Mouse (Mus musculus): ENCODE results near the gene Tmem116. TPM values are rescaled to one million over a fixed set of nuclear protein-coding genes. Genes with fewer than 3 reads are reported as not detected.

Tmem116 gene
- 3.1 and 5.0 TPM in 2 replicates for polyA plus RNA-seq (2015; fragmentation: Nextera tagmentation; extraction: Ambion mirVana)

- peaks cover 26% of the 10 kb centered on the region for H3K4me1 ChIP-seq
- no peaks in the 10 kb centered on the region for H3K27me3 ChIP-seq (replicated peaks)
- H3K36me3 ChIP-seq, result peaks cover 20% of the 10 kb centered on the region
- H3K4me3 ChIP-seq (replicated peaks), result peak within 1 kb of the TSS; percentile 97
- no peak for ATAC-seq (ENCODE audit: insufficient read depth, low FRiP score, low read depth)
- peak within 1 kb of the TSS; percentile 96 for H3K27ac ChIP-seq
- H3K4me2 ChIP-seq, result peak within 1 kb of the TSS; percentile 90
- peak within 1 kb of the TSS; percentile 96 for H3K9ac ChIP-seq
- no peaks in the 10 kb centered on the region for H3K9me3 ChIP-seq
- WGBS, result under 1% methylated on average over 17 of the region's 17 CpGs
These were observed at the start of gene Tmem116 for GRCm38 (mm10) chr5:121451644-121452025. Gene Tmem116 (plus strand): TSS chr5:121451893.

GRCm38 (mm10) chr5:121407856-121408255, 43.8 kb upstream of the Tmem116 start:
- H3K27ac ChIP-seq, result no peak overlapping the region
- no peak overlapping the region for H3K9ac ChIP-seq
- H3K4me2 ChIP-seq, result no peak overlapping the region
- H3K9me3 ChIP-seq, result no peaks in the 10 kb centered on the region
- ATAC-seq (ENCODE audit: insufficient read depth, low FRiP score, low read depth), result no peak
- WGBS, result 89% methylated on average over 8 of the region's 8 CpGs
- peaks cover 15% of the 10 kb centered on the region; the same call in 1 of the 2 replicates for H3K36me3 ChIP-seq
- H3K27me3 ChIP-seq (replicated peaks), result no peaks in the 10 kb centered on the region
- no peak overlapping the region for H3K4me3 ChIP-seq (replicated peaks)
- H3K4me1 ChIP-seq, result no peaks in the 10 kb centered on the region

GRCm38 (mm10) chr5:121410975-121411374, 40.7 kb upstream of the Tmem116 start:
- no peak overlapping the region for H3K9ac ChIP-seq
- H3K36me3 ChIP-seq, result peaks cover 34% of the 10 kb centered on the region
- no peaks in the 10 kb centered on the region for H3K27me3 ChIP-seq (replicated peaks)
- 88% methylated on average over 4 of the region's 4 CpGs for WGBS
- H3K9me3 ChIP-seq, result no peaks in the 10 kb centered on the region
- no peak overlapping the region for H3K27ac ChIP-seq
- H3K4me3 ChIP-seq (replicated peaks), result no peak overlapping the region
- H3K4me1 ChIP-seq, result no peaks in the 10 kb centered on the region
- no peak overlapping the region for H3K4me2 ChIP-seq
- no peak for ATAC-seq (ENCODE audit: insufficient read depth, low FRiP score, low read depth)

- Histone ChIP-seq H3K27ac (no peak overlapping the region), H3K27me3 (replicated peaks) (no peaks in the 10 kb centered on the region), H3K4me1 (no peaks in the 10 kb centered on the region), H3K9ac (no peak overlapping the region), H3K4me2 (no peak overlapping the region), H3K9me3 (no peaks in the 10 kb centered on the region), H3K36me3 (peaks cover 72% of the 10 kb centered on the region), H3K4me3 (replicated peaks) (no peak overlapping the region)
- 89% methylated on average over 9 of the region's 9 CpGs for WGBS
- no peak for ATAC-seq (ENCODE audit: insufficient read depth, low FRiP score, low read depth)
These were observed 31.0 kb upstream of the Tmem116 start for GRCm38 (mm10) chr5:121420721-121421120.

GRCm38 (mm10) chr5:121422787-121423186, 28.9 kb upstream of the Tmem116 start:
- WGBS, result 89% methylated on average over 6 of the region's 6 CpGs
- no peak overlapping the region for H3K9ac ChIP-seq
- H3K4me2 ChIP-seq, result no peak overlapping the region
- H3K27me3 ChIP-seq (replicated peaks), result no peaks in the 10 kb centered on the region
- no peak for ATAC-seq (ENCODE audit: insufficient read depth, low FRiP score, low read depth)
- H3K9me3 ChIP-seq, result no peaks in the 10 kb centered on the region
- H3K27ac ChIP-seq, result no peak overlapping the region
- no peak overlapping the region for H3K4me3 ChIP-seq (replicated peaks)
- no peaks in the 10 kb centered on the region for H3K4me1 ChIP-seq
- peaks cover 76% of the 10 kb centered on the region for H3K36me3 ChIP-seq

GRCm38 (mm10) chr5:121423297-121423696, 28.4 kb upstream of the Tmem116 start:
- 86% methylated on average over 10 of the region's 10 CpGs for WGBS
- H3K4me3 ChIP-seq (replicated peaks), result no peak overlapping the region
- no peaks in the 10 kb centered on the region for H3K9me3 ChIP-seq
- H3K4me2 ChIP-seq, result no peak overlapping the region
- H3K4me1 ChIP-seq, result no peaks in the 10 kb centered on the region
- H3K27ac ChIP-seq, result no peak overlapping the region
- ATAC-seq (ENCODE audit: insufficient read depth, low FRiP score, low read depth), result no peak
- no peaks in the 10 kb centered on the region for H3K27me3 ChIP-seq (replicated peaks)
- peaks cover 81% of the 10 kb centered on the region for H3K36me3 ChIP-seq
- H3K9ac ChIP-seq, result no peak overlapping the region

GRCm38 (mm10) chr5:121428954-121429353, 22.7 kb upstream of the Tmem116 start:
- Histone ChIP-seq H3K27ac (no peak overlapping the region), H3K36me3 (peaks cover 91% of the 10 kb centered on the region), H3K9me3 (no peaks in the 10 kb centered on the region), H3K4me2 (no peak overlapping the region), H3K4me1 (no peaks in the 10 kb centered on the region), H3K9ac (no peak overlapping the region), H3K4me3 (replicated peaks) (no peak overlapping the region), H3K27me3 (replicated peaks) (no peaks in the 10 kb centered on the region)
- WGBS, result 91% methylated on average over 3 of the region's 3 CpGs
- ATAC-seq (ENCODE audit: insufficient read depth, low FRiP score, low read depth), result no peak

- Histone ChIP-seq H3K4me1 (no peaks in the 10 kb centered on the region), H3K36me3 (peaks cover 67% of the 10 kb centered on the region), H3K4me2 (no peak overlapping the region), H3K27ac (no peak overlapping the region), H3K9me3 (no peaks in the 10 kb centered on the region), H3K9ac (no peak overlapping the region), H3K4me3 (replicated peaks) (no peak overlapping the region), H3K27me3 (replicated peaks) (no peaks in the 10 kb centered on the region)
- 85% methylated on average over 5 of the region's 5 CpGs for WGBS
- ATAC-seq (ENCODE audit: insufficient read depth, low FRiP score, low read depth), result no peak
These were observed 13.6 kb upstream of the Tmem116 start for GRCm38 (mm10) chr5:121438131-121438530.

GRCm38 (mm10) chr5:121438756-121439155, 12.9 kb upstream of the Tmem116 start:
- H3K27me3 ChIP-seq (replicated peaks), result no peaks in the 10 kb centered on the region
- no peak overlapping the region for H3K9ac ChIP-seq
- no peak for ATAC-seq (ENCODE audit: insufficient read depth, low FRiP score, low read depth)
- 88% methylated on average over 11 of the region's 11 CpGs for WGBS
- H3K27ac ChIP-seq, result no peak overlapping the region
- H3K4me2 ChIP-seq, result no peak overlapping the region
- H3K36me3 ChIP-seq, result peaks cover 65% of the 10 kb centered on the region
- no peaks in the 10 kb centered on the region for H3K4me1 ChIP-seq
- no peak overlapping the region for H3K4me3 ChIP-seq (replicated peaks)
- H3K9me3 ChIP-seq, result no peaks in the 10 kb centered on the region

GRCm38 (mm10) chr5:121443548-121443947, 8.1 kb upstream of the Tmem116 start:
- Histone ChIP-seq H3K9ac (no peak overlapping the region), H3K4me3 (replicated peaks) (no peak overlapping the region), H3K27me3 (replicated peaks) (no peaks in the 10 kb centered on the region), H3K4me1 (no peaks in the 10 kb centered on the region), H3K27ac (no peak overlapping the region), H3K36me3 (peaks cover 71% of the 10 kb centered on the region), H3K4me2 (no peak overlapping the region), H3K9me3 (no peaks in the 10 kb centered on the region)
- 92% methylated on average over 3 of the region's 3 CpGs for WGBS
- no peak for ATAC-seq (ENCODE audit: insufficient read depth, low FRiP score, low read depth)

GRCm38 (mm10) chr5:121444870-121445269, 6.8 kb upstream of the Tmem116 start:
- H3K4me1 ChIP-seq, result no peaks in the 10 kb centered on the region
- H3K36me3 ChIP-seq, result peaks cover 65% of the 10 kb centered on the region
- H3K4me2 ChIP-seq, result no peak overlapping the region
- no peaks in the 10 kb centered on the region for H3K27me3 ChIP-seq (replicated peaks)
- ATAC-seq (ENCODE audit: insufficient read depth, low FRiP score, low read depth), result no peak
- no peak overlapping the region for H3K4me3 ChIP-seq (replicated peaks)
- H3K9me3 ChIP-seq, result no peaks in the 10 kb centered on the region
- no peak overlapping the region for H3K9ac ChIP-seq
- WGBS, result 89% methylated on average over 5 of the region's 5 CpGs
- H3K27ac ChIP-seq, result no peak overlapping the region

GRCm38 (mm10) chr5:121448450-121448849, 3.2 kb upstream of the Tmem116 start:
- H3K9me3 ChIP-seq, result no peaks in the 10 kb centered on the region
- no peak overlapping the region for H3K9ac ChIP-seq
- peaks cover 11% of the 10 kb centered on the region for H3K4me1 ChIP-seq
- H3K27me3 ChIP-seq (replicated peaks), result no peaks in the 10 kb centered on the region
- no peak overlapping the region for H3K4me3 ChIP-seq (replicated peaks)
- no peak for ATAC-seq (ENCODE audit: insufficient read depth, low FRiP score, low read depth)
- no peak overlapping the region for H3K4me2 ChIP-seq
- WGBS, result 92% methylated on average over 3 of the region's 3 CpGs
- H3K36me3 ChIP-seq, result peaks cover 50% of the 10 kb centered on the region
- H3K27ac ChIP-seq, result no peak overlapping the region

- Histone ChIP-seq H3K9me3 (no peaks in the 10 kb centered on the region), H3K36me3 (peaks cover 35% of the 10 kb centered on the region), H3K27ac (no peak overlapping the region), H3K4me3 (replicated peaks) (no peak overlapping the region), H3K27me3 (replicated peaks) (no peaks in the 10 kb centered on the region), H3K4me1 (peaks cover 26% of the 10 kb centered on the region), H3K9ac (no peak overlapping the region), H3K4me2 (no peak overlapping the region)
- no peak for ATAC-seq (ENCODE audit: insufficient read depth, low FRiP score, low read depth)
- WGBS, result 64% methylated on average over 6 of the region's 6 CpGs
These were observed 1.7 kb upstream of the Tmem116 start for GRCm38 (mm10) chr5:121449976-121450375.

Data from stomach, embryonic 15.5 days (tissue).